Mouse (Mus musculus) hindbrain, embryonic 15.5 days (tissue): ENCODE data around the gene Slc30a9. TPM values are rescaled to one million over a fixed set of nuclear protein-coding genes. Genes with fewer than 3 reads are reported as not detected.
A peak's percentile ranks its signal among the peaks of the same experiment; 100 is the strongest.

Experiments
- ATAC-seq: fragments of 200-750 bp; cut with Nextera tagmentation; 2 replicates; pipeline ENCODE4 v1.8.0; 2017; ENCODE audit warnings: low read depth, moderate number of reproducible peaks, moderate TSS enrichment; ENCODE audit not compliant: low FRiP score
- H3K27ac ChIP-seq: fragments of 300-500 bp; sonication (generic); replicated peaks from 2 replicates; pipeline ENCODE4 v1.5.1; 2015; ENCODE audit warnings: mild to moderate bottlenecking, inconsistent platforms
- H3K27me3 ChIP-seq: fragments of 300-500 bp; sonication (generic); 2 replicates; pipeline ENCODE4 v1.6.1; 2015; ENCODE audit warnings: control low read depth, inconsistent platforms
- H3K36me3 ChIP-seq: fragments of 300-500 bp; sonication (generic); 2 replicates; pipeline ENCODE4 v1.6.1; 2015; ENCODE audit warnings: control low read depth, inconsistent platforms
- H3K4me1 ChIP-seq: fragments of 300-500 bp; sonication (generic); replicated peaks from 2 replicates; pipeline ENCODE4 v1.6.1; 2015; ENCODE audit warnings: control low read depth, inconsistent platforms
- H3K4me2 ChIP-seq: fragments of 300-500 bp; sonication (generic); 2 replicates; pipeline ENCODE4 v1.6.1; 2015; ENCODE audit warnings: moderate library complexity, mild to moderate bottlenecking, inconsistent platforms
- H3K4me3 ChIP-seq: fragments of 300-500 bp; sonication (generic); 2 replicates; pipeline ENCODE4 v1.5.1; 2015; ENCODE audit warnings: mild to moderate bottlenecking, inconsistent platforms
- H3K9ac ChIP-seq: fragments of 300-500 bp; sonication (generic); 2 replicates; pipeline ENCODE4 v1.6.1; 2015; ENCODE audit warnings: inconsistent platforms
- H3K9me3 ChIP-seq: fragments of 300-500 bp; sonication (generic); 2 replicates; pipeline ENCODE4 v1.6.1; 2016; ENCODE audit warnings: control low read depth, inconsistent platforms
- WGBS: fragments of 180-500 bp; shearing (Covaris S2); methylation state at CpG from one replicate; pipeline ENCODE4 v1.1.7; 2015; 5-methylcytosine and 5-hydroxymethylcytosine counted together
- polyA plus RNA-seq: library from polyadenylated mRNA; unstranded; fragments of >200 nt; fragmentation: Nextera tagmentation; extraction: Ambion mirVana; gene quantifications from 2 replicates; pipeline ENCODE4 v1.2.1, GENCODE M21; 2015

The Slc30a9 gene
- polyA plus RNA-seq, result 156 and 176 TPM in 2 replicates

DNA sequence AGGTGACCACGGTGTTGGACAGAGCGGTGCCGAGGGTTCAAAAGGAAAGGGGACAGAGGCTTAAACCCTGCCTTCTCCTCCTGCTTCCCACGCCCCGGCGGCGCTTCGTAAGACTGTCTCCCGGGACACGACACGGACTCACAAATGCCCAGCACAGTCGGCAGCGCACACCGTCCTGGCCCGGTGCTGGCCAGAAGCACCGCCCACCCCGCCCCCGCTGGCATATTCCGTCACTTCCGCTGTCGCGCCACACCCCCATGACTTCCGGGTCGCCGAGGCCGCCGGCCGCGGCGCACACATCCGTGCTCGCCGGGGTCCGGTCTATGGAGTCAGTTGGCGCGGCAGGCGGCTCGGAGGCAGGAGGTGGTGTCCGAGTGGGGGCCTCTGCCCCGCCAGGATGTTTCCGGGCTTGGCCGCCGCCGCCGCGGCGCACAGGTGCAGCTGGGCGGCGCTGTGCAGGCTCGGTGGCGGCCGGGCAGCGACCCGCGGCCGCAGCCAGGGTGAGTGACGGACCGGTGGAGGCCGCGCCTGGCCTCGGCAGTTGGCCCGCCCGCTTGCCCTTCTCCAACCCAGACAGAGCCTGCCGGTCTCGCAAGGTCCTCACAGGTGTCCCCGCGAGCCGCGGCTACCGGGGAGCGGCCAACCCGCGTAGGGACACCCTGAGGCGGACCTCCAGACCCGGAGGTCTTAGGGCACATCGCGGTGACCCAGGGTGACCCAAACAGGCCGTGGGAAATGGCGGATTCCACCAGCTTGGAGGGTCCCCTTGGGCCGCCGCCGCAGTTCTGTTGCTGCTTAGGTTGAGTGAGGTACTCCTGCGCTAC lies at the start of gene Slc30a9:
Gene Slc30a9 (plus strand): TSS at position 258 of the 824 bp plus-strand sequence.
- H3K9me3 ChIP-seq, result no peaks in the 10 kb centered on the region
- H3K4me2 ChIP-seq, result peak within 1 kb of the TSS; percentile 72
- under 1% methylated on average over 72 of the region's 83 CpGs for WGBS
- no peaks in the 10 kb centered on the region for H3K27me3 ChIP-seq
- H3K36me3 ChIP-seq, result no peaks in the 10 kb centered on the region
- peak within 1 kb of the TSS; percentile 84 for H3K27ac ChIP-seq
- peak within 1 kb of the TSS; percentile 81 for H3K9ac ChIP-seq
- peak within 1 kb of the TSS; percentile 98 for H3K4me3 ChIP-seq
- peak; percentile 98 for ATAC-seq
- H3K4me1 ChIP-seq, result peaks cover 20% of the 10 kb centered on the region

DNA sequence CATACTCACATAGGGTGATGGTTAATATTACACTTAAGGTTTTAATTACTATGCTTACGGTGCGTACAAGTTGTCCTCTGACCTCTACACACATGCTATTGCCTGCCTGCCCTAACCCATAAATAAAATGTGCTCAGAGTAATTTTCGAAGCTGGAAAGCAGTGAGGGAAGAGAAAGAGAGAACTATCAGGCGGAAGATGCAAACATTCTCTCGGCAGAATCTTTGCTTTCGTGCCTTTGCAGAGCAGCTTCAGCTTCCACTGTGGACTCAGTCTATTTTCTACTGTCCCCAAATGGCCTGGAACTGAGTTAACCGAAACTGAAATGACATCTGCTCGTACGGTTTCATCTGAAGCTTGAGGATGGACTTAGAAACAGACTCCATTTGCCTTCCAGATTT lies 48.3 kb upstream of the Slc30a9 start:
- no peak overlapping the region for H3K4me2 ChIP-seq
- H3K9ac ChIP-seq, result no peak overlapping the region
- H3K27ac ChIP-seq, result no peak overlapping the region
- H3K9me3 ChIP-seq, result no peaks in the 10 kb centered on the region
- H3K4me3 ChIP-seq, result no peak overlapping the region
- ATAC-seq, result no peak
- peaks cover under 1% of the 10 kb centered on the region; the same call in 1 of the 2 replicates for H3K36me3 ChIP-seq
- WGBS, result 89% methylated on average over 9 of the region's 9 CpGs
- H3K4me1 ChIP-seq, result peaks cover 21% of the 10 kb centered on the region
- no peaks in the 10 kb centered on the region for H3K27me3 ChIP-seq

DNA sequence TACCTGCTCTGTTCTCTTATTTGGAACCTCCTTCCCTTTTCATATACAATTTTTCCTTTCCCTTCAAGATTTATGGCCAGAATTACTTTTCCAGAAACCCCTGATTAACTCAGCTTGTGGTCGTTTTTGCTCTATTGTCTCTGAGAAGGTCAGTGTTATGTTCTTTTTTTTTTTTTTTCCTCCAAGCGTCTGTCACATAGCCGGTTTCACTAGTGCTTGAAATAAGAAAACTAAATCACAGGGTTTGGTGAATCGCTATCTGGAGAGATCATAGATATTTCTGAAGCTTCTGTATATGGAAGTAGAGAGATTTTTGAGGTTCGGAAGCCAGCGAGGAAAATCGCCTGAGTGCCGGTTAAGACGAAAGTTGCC lies 46.6 kb upstream of the Slc30a9 start:
- ATAC-seq, result no peak
- peak overlapping the region; percentile 95 for H3K27ac ChIP-seq
- peaks cover 16% of the 10 kb centered on the region for H3K36me3 ChIP-seq

DNA sequence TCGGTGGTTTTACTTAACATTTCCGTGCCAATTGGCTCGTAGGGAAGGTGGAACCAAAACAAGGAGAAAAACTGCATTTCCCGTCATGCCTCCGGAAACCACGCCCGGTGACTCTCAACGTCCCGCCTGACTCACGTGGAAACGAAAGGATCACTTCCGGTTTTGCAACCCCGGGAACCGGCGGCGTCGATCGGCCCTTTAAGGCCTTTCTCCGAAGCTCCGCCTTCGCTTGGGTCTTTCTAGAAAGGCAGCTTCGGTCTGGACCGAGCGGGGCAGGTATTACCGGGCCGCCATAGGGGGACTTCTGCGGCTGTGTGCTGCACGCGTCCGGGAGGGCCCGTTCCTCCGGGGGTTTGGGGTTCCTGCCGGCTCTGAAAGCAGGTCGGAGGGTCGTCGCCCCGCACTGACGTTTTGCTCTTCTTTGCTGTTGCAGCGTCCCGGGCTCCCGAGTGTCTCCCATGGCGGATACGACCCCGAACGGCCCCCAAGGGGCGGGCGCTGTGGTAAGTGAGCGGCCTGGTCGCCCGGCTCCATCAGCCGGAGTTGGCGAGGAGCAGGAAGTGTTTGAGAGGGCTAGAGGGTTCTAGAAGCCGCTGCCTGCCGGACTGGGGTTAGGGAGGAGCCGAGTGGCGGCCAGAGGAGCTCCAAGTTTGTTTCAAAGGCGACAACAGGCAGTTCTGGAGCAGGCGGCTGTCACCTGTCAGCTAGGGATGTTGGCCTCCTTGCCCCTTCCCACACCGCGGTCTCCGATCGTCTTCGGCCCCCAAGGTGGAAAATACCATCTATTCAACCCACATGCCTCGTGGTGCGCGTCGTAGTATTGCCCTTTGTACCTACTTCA lies 46.0 kb upstream of the Slc30a9 start, which contains the start of gene Tmem33:
Gene Tmem33 (plus strand): TSS at position 35 of the 841 bp plus-strand sequence.
- Histone ChIP-seq H3K9me3 (no peaks in the 10 kb centered on the region), H3K27me3 (no peaks in the 10 kb centered on the region), H3K27ac (peak within 1 kb of the TSS; percentile 95), H3K4me2 (peak within 1 kb of the TSS; percentile 87), H3K36me3 (peaks cover 22% of the 10 kb centered on the region), H3K4me1 (peaks cover 21% of the 10 kb centered on the region), H3K4me3 (peak within 1 kb of the TSS; percentile 100), H3K9ac (peak within 1 kb of the TSS; percentile 94)
- ATAC-seq, result peak; percentile 89
- WGBS, result under 1% methylated on average over 67 of the region's 67 CpGs

More for the DNA sequence above, 46.6 kb upstream of the Slc30a9 start:
- no peaks in the 10 kb centered on the region for H3K9me3 ChIP-seq
- H3K4me2 ChIP-seq, result peak overlapping the region; percentile 87
- H3K4me3 ChIP-seq, result peak overlapping the region; percentile 100
- peak overlapping the region; percentile 94 for H3K9ac ChIP-seq
- 0% methylated on average over 9 of the region's 9 CpGs for WGBS
- H3K4me1 ChIP-seq, result peaks cover 21% of the 10 kb centered on the region
- no peaks in the 10 kb centered on the region for H3K27me3 ChIP-seq

DNA sequence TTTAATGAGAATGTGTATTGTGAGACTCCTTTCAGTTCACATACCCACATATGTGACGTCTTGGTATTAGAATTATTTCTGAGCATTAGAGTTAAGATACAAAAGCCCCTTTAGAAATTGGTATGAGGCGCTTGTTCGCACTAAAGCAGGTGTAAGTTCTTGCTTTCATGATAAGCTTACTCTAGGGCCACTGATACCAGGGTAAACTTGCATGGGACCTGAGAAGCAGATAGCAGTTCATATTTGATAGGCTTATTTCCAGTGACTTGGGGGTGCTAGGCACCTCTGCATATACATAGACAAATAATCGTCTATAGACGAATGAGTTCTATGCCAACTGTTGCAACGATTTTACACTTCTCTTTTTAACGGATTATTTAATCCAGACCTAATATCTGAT lies 43.8 kb upstream of the Slc30a9 start:
- H3K4me3 ChIP-seq, result no peak overlapping the region
- no peak overlapping the region for H3K27ac ChIP-seq
- H3K27me3 ChIP-seq, result no peaks in the 10 kb centered on the region
- 95% methylated on average over 7 of the region's 7 CpGs for WGBS
- ATAC-seq, result no peak
- H3K9ac ChIP-seq, result no peak overlapping the region
- H3K36me3 ChIP-seq, result peaks cover 39% of the 10 kb centered on the region
- H3K9me3 ChIP-seq, result no peaks in the 10 kb centered on the region
- H3K4me2 ChIP-seq, result no peak overlapping the region
- peaks cover 21% of the 10 kb centered on the region for H3K4me1 ChIP-seq

DNA sequence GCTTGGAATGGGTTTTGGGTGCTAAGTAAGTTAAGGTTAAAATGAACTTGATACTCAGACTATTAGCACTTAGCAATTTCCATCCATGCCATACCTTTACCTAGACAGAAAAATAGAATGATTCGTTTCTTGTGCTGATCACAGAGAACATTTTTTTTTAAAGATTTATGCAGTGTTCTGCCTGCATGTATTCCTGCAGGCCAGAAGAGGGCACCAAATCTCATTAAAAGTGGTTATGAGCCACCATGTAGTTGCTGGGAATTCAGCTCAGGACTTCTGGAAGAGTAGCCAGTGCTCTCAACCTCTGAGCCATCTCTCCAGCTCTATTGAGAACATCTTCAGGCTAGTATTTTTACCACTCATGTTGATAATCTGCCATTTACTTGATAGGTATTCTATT lies 40.6 kb upstream of the Slc30a9 start:
- 87% methylated on average over 1 of the region's 1 CpGs for WGBS
- Histone ChIP-seq H3K27me3 (no peaks in the 10 kb centered on the region), H3K4me3 (no peak overlapping the region), H3K9me3 (no peaks in the 10 kb centered on the region), H3K4me2 (no peak overlapping the region), H3K36me3 (peaks cover 54% of the 10 kb centered on the region), H3K9ac (no peak overlapping the region), H3K4me1 (peaks cover 15% of the 10 kb centered on the region), H3K27ac (no peak overlapping the region)
- ATAC-seq, result no peak

DNA sequence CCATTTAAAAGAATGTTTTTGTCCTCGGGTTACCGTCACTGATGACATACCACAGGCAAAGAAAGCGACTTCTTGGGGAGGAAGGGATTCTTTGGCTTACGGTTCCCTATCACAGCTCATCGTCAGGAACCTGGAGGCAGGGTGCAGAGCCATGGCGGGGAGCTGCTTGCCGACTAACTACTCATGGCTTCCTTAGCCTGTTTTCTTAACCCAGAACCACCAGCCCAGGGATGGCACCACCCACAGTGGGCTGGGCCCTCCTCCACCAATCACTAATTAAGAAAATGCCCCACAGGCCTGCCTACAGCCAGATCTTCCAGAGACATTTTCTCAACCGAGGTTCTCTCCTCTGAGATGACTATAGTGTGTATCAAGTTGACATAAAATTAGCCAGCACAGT lies 37.4 kb upstream of the Slc30a9 start:
- Histone ChIP-seq H3K27ac (no peak overlapping the region), H3K9ac (no peak overlapping the region), H3K4me2 (no peak overlapping the region), H3K36me3 (peaks cover 45% of the 10 kb centered on the region), H3K27me3 (no peaks in the 10 kb centered on the region), H3K4me3 (no peak overlapping the region), H3K4me1 (no peaks in the 10 kb centered on the region), H3K9me3 (no peaks in the 10 kb centered on the region)
- no peak for ATAC-seq
- 94% methylated on average over 8 of the region's 8 CpGs for WGBS

DNA sequence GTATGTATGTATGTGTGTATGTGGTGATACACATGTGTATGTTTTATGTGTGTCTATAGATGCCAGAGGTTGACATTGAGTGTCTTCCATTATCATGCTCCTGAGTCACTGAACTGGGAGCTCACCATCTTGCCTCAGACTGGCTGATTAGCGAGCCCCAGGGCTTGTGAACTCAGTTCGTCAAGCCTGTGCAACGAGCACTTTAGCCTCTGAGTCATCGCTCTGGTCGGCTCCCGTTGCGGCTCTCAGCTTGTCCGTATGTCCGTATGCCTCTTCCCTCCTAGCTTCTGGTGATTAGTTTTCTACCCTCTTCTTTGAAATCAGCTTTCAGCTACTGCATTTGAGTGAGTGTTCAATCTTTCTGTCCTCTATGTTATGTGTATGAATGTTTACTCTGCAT lies 27.3 kb upstream of the Slc30a9 start:
- no peaks in the 10 kb centered on the region for H3K9me3 ChIP-seq
- H3K4me1 ChIP-seq, result no peaks in the 10 kb centered on the region
- peaks cover 24% of the 10 kb centered on the region for H3K36me3 ChIP-seq
- no peak for ATAC-seq
- no peaks in the 10 kb centered on the region for H3K27me3 ChIP-seq
- H3K4me3 ChIP-seq, result no peak overlapping the region
- no peak overlapping the region for H3K4me2 ChIP-seq
- H3K27ac ChIP-seq, result no peak overlapping the region
- WGBS, result 97% methylated on average over 9 of the region's 9 CpGs
- H3K9ac ChIP-seq, result no peak overlapping the region

DNA sequence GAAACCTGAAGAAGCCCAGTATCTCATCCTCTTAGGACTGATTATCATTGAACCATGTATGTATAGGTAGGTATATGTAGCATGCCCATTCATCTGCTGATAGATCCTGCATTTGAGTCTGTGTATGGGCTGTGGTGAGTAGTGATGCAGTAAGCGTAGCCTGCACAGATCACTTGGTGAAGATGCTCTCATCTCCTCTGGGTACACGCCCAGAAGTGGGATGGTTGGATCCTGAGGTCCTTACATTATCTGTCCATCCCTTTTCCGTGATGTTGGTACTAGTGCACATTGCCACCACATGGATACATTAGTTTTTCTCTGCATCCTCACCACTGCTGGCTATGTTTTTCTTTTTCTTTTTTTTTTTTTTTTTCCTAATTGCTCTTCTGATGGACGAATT lies 26.9 kb upstream of the Slc30a9 start:
- ATAC-seq, result no peak
- H3K4me3 ChIP-seq, result no peak overlapping the region
- 98% methylated on average over 4 of the region's 4 CpGs for WGBS

DNA sequence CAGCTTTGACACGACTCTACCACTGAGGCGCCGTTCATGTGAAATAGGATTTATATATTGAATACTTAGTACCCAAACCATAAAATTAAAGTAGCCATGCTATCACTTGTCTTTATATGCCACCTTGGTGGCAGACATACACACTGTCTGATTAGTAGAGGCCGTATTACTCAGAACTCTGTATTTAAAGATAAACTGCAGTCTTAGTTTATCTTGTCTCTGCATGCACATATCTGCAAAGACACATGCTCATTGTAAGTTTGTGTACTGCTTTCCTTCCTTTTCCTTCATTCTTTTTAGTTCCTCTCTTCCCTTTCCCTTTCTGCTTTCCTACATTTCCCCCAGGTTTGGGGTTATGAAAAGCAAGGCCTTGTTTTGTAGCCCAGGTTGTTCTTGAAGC lies 26.4 kb upstream of the Slc30a9 start:
- WGBS, result 91% methylated on average over 4 of the region's 4 CpGs
- Histone ChIP-seq H3K27ac (no peak overlapping the region), H3K9ac (no peak overlapping the region), H3K4me2 (no peak overlapping the region), H3K9me3 (no peaks in the 10 kb centered on the region), H3K4me1 (no peaks in the 10 kb centered on the region), H3K27me3 (no peaks in the 10 kb centered on the region), H3K4me3 (no peak overlapping the region), H3K36me3 (peaks cover 34% of the 10 kb centered on the region)
- no peak for ATAC-seq

More for the DNA sequence above, 26.9 kb upstream of the Slc30a9 start:
- Histone ChIP-seq H3K9ac (no peak overlapping the region), H3K9me3 (no peaks in the 10 kb centered on the region), H3K36me3 (peaks cover 29% of the 10 kb centered on the region), H3K4me1 (no peaks in the 10 kb centered on the region), H3K27ac (no peak overlapping the region), H3K27me3 (no peaks in the 10 kb centered on the region), H3K4me2 (no peak overlapping the region)

DNA sequence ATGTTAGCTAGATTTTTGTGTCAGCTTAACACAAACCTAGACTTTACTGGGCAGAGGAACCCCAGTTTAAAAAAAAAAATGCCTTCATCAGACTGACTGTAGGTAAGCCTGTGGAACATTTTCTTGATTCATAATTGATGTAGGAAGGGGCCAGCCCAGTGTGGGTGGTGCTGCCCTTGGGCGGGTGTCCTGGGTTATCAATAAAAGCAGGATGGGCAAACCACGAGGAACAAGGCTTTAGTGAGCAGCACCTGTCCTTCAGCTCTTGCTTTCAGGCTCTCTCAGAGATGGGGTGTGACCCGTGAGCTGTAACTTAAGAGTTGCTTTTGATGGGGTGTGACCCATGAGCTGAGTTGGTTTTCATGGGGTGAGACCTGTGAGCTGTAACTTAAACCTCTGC lies 11.7 kb upstream of the Slc30a9 start:
- ATAC-seq, result no peak

DNA sequence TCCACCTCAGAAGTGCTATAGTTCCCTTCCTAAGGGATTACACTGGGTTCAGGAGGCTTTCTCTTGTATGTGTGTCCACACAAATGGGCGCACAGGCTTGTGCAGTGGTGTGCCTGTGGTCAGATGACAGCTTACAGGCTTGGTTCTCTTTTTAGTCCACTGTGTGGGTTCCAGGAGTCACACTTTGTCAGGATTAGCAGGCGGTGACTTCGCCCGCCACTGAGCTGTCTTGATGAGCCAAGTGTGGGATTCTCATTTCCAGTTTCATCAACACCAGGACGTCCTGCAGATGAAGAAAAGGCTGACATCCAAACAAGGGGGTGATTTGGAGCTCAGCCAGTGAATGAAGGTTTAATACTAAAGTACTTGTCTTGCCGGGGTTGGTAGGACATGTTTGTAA lies 11.1 kb upstream of the Slc30a9 start:
- H3K9me3 ChIP-seq, result no peaks in the 10 kb centered on the region
- H3K4me3 ChIP-seq, result no peak overlapping the region
- no peak overlapping the region for H3K4me2 ChIP-seq
- no peaks in the 10 kb centered on the region for H3K4me1 ChIP-seq
- H3K27me3 ChIP-seq, result no peaks in the 10 kb centered on the region
- ATAC-seq, result no peak
- WGBS, result 81% methylated on average over 6 of the region's 6 CpGs
- H3K27ac ChIP-seq, result no peak overlapping the region
- H3K9ac ChIP-seq, result no peak overlapping the region
- H3K36me3 ChIP-seq, result 0 out of 2 replicates have a peak, but pooled peaks cover 4% of the 10 kb centered on the region

More for the DNA sequence above, 11.7 kb upstream of the Slc30a9 start:
- Histone ChIP-seq H3K4me3 (no peak overlapping the region), H3K36me3 (0 out of 2 replicates have a peak, but pooled peaks cover 5% of the 10 kb centered on the region), H3K9ac (no peak overlapping the region), H3K27me3 (no peaks in the 10 kb centered on the region), H3K4me1 (no peaks in the 10 kb centered on the region), H3K9me3 (no peaks in the 10 kb centered on the region), H3K27ac (no peak overlapping the region), H3K4me2 (no peak overlapping the region)
- 84% methylated on average over 3 of the region's 3 CpGs for WGBS
